Mouse (Mus musculus) brown adipose tissue, adult 24 weeks (tissue): ENCODE data around the gene Net1. TPM values are rescaled to one million over a fixed set of nuclear protein-coding genes. Genes with fewer than 3 reads are reported as not detected.
"Not testable (repeated sequence)": the region's sequence is repeated elsewhere in the genome, so short reads cannot be mapped to it uniquely, and the experiment has no call there.

ENCODE experiments used
- H3K27ac ChIP-seq: fragments of 200-500 bp; replicated peaks from 2 replicates; pipeline ENCODE4 v1.5.1; 2012; ENCODE audit warnings: low read depth, mild to moderate bottlenecking, low read length
- H3K4me1 ChIP-seq: fragments of 200-500 bp; 2 replicates; pipeline ENCODE4 v1.6.1; 2012; ENCODE audit warnings: low read length, mixed read lengths; ENCODE audit not compliant: control insufficient read depth, insufficient read depth, insufficient read length
- H3K4me3 ChIP-seq: fragments of 200-500 bp; 2 replicates; pipeline ENCODE4 v1.5.1; 2012; ENCODE audit warnings: low read depth, mild to moderate bottlenecking, low read length, moderate library complexity; ENCODE audit not compliant: insufficient read depth
- polyA plus RNA-seq: library from polyadenylated mRNA; stranded (reverse); fragments of >200 nt; gene quantifications from 2 replicates; pipeline ENCODE4 v1.2.4, GENCODE M21; 2012; ENCODE audit not compliant: missing spikeins, insufficient read depth, insufficient read length

Net1 gene
- polyA plus RNA-seq, result 41.7 and 48.0 TPM in 2 replicates

DNA sequence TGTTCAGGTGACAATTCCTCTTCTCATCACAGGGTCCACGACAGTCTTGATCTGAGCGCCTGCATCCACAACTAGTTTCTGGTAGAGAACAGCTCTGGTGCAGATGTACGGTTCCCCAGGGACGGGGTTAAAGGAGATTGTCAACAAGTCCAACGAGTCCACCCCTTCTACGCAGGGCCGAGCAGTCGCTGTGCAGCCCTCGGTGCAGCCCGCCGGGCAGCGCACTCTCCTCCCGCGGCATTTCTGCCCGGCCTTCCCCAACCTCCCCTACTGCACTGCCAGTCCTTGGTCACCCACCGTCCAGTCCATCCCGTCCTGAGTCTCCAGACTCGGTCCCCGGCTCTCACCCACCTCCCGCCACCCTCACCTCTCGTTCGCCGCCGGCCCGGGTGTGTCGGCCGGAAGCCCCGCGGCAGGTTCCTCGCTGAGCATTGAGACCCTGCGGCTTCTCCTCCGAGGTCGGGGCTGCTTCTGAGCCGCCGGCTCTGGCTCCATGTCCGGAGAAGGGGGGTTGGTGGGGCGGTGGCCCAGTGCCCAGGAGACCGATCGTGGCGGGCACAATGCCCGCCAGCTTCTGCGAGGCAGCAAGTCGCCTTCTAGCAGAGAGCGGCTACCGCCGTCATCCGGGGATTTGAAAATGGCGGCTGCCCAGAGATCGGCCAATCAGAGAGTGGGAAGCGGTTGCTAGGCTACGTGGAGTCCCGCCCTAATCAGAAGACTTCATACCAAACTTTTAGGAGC lies at the start of gene Net1, which contains the start of gene Tubal3:
TSS of gene Net1 (minus strand) at position 650 of the 741 bp plus-strand sequence.
TSS of gene Tubal3 (plus strand) at position 704 of the 741 bp plus-strand sequence.
- Histone ChIP-seq H3K4me3 (peak within 1 kb of the TSS; percentile 73), H3K4me1 (no peaks in the 10 kb centered on the region), H3K27ac (no peak within 1 kb of the TSS)

DNA sequence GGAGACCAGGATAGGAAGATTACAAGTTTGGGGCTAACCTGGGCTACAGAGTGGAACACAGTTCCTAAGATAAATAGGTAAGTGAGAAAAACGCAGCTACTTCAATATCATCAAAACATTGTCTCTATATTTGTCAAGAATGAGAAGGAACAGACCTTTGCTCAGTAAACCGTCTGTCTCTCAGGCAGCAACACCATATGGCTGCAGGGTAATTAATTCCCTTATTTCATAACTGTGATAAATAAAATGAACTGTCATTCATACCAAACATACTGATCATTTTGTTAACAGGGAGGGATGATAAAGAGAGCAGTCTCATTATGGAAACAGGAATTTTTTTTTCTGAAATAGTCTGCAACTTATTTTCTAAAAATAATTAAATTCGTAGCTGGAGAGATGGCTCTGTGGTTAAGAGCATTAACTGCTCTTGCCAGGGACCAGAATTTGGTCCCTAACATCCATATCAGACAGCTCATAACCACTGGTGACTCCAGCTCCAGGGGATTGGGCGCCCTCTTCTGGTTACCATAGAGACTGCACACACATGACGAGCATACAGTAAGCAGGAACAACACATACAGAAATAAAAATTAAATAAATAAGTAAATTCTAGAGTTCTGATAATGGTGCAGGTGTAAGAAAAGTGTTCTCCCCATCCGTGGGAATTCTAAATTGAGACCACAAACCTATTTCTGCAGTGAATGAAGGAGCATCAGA lies 33.3 kb upstream of the Net1 start:
- Histone ChIP-seq H3K4me3 (no peak overlapping the region), H3K27ac (no peak overlapping the region), H3K4me1 (no peaks in the 10 kb centered on the region)

DNA sequence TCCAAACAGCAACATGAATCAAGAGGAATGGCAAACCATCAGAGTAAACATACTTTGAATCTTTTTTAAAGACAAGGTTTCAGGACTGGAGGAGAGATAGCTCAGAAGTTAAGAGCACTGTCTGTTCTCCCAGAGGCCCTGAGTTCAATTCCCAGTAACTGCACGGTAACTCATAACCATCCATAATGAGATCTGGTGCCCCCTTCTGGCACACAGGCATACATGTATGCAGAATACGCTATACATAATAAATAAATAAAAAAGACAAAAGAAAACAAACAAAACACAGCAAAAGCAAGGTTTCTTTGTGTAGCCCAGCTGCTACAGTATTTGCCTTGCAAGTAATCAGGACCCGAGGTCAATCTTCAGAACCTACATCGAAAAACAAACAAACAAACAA lies 31.5 kb upstream of the Net1 start:
- Histone ChIP-seq H3K27ac (no peak overlapping the region), H3K4me3 (no peak overlapping the region), H3K4me1 (no peaks in the 10 kb centered on the region)

DNA sequence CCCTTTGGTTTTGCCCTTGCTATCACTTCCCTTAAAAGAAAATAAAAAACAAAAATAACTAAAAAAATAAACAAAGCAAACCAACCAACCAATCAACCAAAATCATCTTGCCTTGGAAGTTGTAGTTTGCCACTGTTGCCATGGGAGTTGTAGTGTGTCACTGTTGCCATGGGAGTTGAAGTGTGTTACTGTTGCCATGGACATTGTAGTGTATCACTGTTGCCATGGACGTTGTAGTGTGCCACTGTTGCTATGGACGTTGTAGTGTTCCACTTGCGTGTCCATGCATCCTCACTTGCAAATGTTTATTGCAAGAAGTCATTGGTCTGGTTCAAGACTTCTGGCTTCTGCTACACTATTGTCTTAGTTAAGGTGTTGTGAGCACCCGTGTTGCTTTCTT lies 29.2 kb upstream of the Net1 start:
- Histone ChIP-seq H3K4me3 (no peak overlapping the region), H3K4me1 (no peaks in the 10 kb centered on the region), H3K27ac (no peak overlapping the region)

DNA sequence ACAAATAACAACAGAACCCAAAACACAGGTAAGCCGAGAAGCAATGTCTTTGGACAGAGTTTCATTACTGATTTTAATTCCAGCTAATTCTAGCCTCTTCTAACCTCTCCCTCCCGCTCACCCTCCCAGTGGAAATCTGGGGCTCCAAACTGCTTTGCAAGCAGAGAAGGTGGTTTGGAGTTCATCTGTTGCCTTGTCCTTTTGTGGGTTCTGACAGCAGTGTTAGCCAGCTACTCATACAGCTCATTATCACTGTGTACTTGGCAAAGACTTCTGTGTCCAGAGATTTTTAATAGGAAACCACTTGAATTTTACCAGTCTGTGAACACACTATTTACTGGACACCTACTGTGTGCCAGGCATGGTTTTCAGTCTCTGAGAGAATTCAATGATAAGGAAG lies 27.2 kb upstream of the Net1 start, which contains the start of gene Ucn3:
TSS of gene Ucn3 (minus strand) at position 101 of the 400 bp plus-strand sequence.
- H3K27ac ChIP-seq, result no peak within 1 kb of the TSS
- no peak within 1 kb of the TSS for H3K4me3 ChIP-seq
- H3K4me1 ChIP-seq, result no peaks in the 10 kb centered on the region

DNA sequence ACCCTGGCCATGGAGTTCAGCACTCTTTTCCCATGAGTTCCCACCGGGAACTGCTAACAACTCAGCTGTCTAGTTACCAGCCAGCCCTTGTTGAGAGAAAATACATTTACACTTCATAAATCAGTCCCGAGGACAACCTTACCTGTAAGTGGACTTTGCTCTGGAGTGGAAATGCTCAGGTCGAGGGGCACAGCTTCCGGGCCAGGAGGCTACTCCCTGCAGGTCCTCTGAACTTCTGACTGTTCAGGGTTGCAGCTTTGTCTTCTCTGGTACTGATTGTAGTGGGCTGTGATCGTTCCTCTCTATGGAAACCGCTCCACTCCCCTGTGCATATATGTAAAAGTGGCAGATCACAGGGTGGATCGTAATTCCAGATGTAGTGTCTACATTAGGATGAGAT lies 26.7 kb upstream of the Net1 start:
- Histone ChIP-seq H3K4me1 (no peaks in the 10 kb centered on the region), H3K27ac (no peak overlapping the region), H3K4me3 (no peak overlapping the region)

DNA sequence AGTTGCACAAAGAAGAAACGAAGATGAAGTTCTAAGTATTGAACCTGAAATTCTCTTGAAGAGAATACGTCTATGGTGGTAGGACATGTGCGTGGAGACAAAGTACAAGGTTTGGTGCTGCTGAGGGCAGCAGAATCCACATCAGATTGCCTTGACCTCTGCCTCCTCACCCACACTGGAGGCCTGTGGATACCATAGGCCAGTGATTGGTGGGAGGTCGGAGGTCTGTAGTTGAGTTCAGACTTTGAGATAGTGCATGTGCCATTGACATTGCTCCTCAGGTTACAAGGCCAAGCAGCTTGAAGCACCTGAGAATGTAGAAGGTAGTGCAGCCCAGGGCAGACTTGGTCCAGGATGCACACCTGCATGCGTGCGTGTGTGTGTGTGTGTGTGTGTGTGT lies 8.0 kb upstream of the Net1 start:
- H3K27ac ChIP-seq, result no peak overlapping the region
- no peak overlapping the region for H3K4me3 ChIP-seq
- no peaks in the 10 kb centered on the region for H3K4me1 ChIP-seq

DNA sequence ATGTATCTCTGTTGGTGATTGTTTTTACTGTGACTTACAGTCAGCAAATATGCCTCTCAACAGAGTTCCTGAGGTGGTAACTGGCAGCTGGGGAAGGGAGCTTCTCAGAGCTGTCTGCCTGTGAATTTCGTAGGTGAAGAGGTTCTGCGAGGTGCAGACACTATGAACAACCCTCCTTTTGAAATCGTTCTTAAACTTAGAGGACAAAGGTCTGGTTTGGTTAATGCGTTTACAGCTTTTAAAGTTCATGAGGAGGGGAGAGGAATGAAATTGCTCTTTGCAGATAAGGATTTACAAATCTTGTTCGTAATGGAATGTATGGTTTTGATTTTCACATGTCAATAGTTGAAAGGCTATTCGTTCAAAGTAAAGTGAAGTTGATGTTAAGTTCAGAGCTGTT lies 7.6 kb upstream of the Net1 start:
- no peaks in the 10 kb centered on the region for H3K4me1 ChIP-seq
- H3K4me3 ChIP-seq, result no peak overlapping the region
- H3K27ac ChIP-seq, result no peak overlapping the region

DNA sequence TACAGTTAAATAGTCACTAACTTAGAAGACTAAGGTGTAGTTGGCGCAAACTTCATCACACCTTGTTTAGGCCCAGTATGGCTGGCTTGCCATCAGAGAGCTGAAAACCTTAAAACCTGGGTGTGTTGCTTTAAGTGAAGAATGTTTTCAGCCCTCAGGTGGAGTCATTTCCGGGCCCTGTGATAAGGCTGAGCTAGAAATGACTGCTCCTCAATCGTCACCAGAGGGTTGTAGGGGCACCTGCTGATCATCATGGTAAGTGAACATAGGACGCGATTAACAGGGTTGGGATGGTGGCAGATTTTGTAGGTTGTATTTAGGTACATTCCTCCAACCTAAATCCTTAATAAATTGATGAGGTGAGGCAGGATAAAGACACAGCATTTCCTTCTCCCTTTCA lies 6.5 kb upstream of the Net1 start:
- Histone ChIP-seq H3K27ac (no peak overlapping the region), H3K4me3 (no peak overlapping the region), H3K4me1 (no peaks in the 10 kb centered on the region)

DNA sequence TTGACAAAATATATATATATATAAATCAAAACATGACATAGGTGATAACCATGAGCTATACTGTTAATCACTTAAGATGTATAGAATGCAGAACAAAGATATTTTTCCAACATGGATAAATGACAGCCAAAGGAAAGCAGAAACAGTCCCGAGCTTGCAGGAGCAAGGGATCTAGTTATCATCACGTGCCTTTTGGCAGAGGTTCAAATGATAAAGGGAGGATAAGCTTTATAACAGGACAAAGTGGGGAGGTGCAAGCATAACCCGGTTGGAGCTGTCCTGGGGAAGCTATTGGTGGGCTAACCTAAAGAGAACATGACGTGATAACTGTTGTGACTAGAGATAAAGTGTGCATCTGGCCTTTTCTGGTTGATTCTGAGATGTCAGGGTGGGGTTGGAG lies 4.5 kb downstream of the Net1 start:
- no peak overlapping the region for H3K4me3 ChIP-seq
- H3K4me1 ChIP-seq, result no peaks in the 10 kb centered on the region
- H3K27ac ChIP-seq, result no peak overlapping the region

DNA sequence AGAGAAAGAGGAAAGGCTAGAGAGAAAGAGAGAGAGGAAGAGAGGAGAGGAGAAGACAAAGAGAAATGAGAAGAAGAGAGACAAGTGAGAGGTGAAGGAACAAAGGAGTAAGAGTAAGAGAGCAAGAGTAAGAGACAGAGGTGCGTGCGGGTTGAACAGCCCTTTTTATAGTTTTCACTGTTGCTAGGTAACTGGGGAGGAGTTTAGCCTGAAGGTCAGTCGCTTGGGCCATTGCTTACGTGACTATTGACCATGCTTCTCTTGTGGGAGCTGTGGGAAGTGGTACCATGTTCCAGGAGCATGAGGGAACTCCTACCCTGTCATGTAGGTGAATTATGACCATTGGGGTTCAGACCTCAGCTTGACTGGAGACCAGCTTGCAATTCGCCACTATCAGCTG lies 7.7 kb downstream of the Net1 start:
- no peaks in the 10 kb centered on the region for H3K4me1 ChIP-seq
- no peak overlapping the region for H3K27ac ChIP-seq
- no peak overlapping the region for H3K4me3 ChIP-seq

DNA sequence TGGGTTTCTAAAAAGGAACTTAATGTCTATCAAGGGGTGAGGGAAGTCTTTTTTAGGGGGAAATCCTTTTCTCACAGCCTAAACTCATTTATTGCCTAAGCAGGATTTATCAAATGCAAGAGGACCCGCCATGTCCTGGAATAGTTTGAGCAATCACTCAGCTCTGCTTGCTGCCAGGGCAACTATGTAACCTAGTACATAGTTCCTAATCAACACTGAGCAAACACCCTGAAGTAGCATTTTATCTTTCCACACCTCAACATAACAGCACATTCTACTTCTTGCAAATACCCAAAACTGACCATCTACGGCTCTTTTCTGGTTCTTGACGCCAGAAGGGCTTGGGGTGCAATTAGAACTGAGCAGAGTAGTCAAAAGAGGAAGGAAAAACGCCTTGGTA lies 9.8 kb downstream of the Net1 start:
- Histone ChIP-seq H3K4me3 (no peak overlapping the region), H3K27ac (no peak overlapping the region), H3K4me1 (no peaks in the 10 kb centered on the region)

DNA sequence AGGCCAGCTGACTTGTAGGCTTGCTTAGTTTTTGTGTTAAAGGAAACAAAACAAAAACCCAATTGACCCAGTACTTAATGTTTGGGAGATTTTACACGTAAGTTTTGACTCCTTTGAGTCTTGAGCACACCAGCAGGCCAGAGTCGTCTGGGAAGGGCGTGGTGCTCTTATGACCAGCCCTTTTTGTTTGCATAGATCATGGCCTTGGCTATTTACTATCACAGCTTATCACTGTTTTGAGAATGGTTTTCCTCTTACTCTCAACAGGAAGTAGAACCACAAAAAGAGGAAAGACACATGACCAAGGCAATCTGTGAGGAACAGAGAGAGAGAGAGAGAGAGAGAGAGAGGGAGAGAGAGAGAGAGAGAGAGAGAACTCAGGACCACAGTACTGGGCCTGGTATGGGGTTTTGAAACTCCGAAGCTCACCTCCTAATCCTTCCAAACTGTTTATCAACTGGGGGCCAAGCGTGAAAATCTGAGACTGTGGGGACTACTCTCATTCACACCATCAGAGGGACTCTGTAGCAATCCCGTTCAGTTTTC lies 10.8 kb downstream of the Net1 start:
- no peak overlapping the region for H3K4me3 ChIP-seq
- no peaks in the 10 kb centered on the region for H3K4me1 ChIP-seq
- H3K27ac ChIP-seq, result no peak overlapping the region

DNA sequence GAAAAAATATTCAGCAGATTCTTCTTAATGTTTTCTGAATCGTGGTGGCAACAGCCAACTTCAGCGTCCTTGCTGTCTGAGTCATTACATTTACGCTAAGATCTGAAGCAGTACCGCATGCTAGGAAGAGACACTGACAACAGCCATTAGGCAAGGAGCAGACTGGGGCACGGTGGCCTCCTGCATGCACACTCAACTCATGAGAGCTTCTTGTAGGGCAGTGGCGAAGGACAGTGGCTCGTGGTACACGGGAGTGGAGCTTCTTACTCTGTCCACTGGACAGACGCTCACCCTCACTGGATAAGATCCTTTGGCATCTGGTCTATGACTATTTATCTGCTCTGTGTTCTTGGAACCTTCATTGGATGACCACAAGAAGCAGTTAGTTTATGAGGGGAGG lies 18.7 kb downstream of the Net1 start:
- Histone ChIP-seq H3K4me1 (0 out of 2 replicates have a peak, but pooled peaks cover 2% of the 10 kb centered on the region), H3K27ac (no peak overlapping the region), H3K4me3 (no peak overlapping the region)

DNA sequence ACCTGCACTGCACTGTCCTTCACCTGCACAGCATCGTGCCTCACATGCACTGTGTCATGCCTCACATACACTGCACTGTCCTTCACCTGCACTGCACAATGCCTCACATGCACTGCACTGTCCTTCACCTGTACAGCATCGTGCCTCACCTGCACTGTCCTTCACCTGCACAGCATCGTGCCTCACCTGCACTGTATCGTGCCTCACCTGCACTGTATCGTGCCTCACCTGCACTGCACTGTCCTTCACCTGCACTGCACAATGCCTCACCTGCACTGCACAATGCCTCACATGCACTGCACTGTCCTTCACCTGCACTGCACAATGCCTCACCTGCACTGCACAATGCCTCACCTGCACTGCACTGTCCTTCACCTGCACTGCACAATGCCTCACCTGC lies 19.8 kb downstream of the Net1 start:
- H3K27ac ChIP-seq, H3K4me1 ChIP-seq, H3K4me3 ChIP-seq: not testable (repeated sequence)
